Mouse (Mus musculus) B cell, adult 2 months (primary cell): Measurements from ENCODE around the gene Taf11.

Experiments used
- DNase-seq, 2 experiments: peaks; one replicate each; pipeline ENCODE4 v3.0.0; 2022

The Taf11 gene

GRCm38 (mm10) chr17:27909622-27910500, at the start of gene Taf11:
Gene Taf11 (minus strand): TSS chr17:27909844.
- DNase-seq: no peak

DNA sequence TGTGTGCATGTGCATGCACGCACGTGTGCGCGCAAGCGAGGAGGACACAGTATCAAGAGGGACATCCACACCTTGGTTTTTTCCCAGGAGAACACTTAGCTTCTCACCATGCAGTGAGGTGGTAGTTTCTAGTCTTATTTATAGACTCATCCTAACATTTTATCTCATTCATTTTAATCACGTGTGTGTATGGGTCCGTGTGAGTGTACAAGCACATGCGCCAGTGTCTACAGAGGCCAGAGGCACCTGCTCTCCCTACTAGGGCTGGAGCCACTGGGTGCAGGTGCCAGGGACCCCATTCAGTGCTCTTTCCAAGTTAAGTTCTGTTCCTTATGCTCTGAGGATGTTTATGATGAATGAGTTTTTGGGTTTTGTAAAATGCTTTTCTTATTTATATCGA, 48.0 kb upstream of the Taf11 start:
- DNase-seq: no peak

- no peak for DNase-seq
Observed at GRCm38 (mm10) chr17:27954629-27955402, 45.2 kb upstream of the Taf11 start.

GRCm38 (mm10) chr17:27953136-27953535, 43.5 kb upstream of the Taf11 start:
- DNase-seq: no peak

DNA sequence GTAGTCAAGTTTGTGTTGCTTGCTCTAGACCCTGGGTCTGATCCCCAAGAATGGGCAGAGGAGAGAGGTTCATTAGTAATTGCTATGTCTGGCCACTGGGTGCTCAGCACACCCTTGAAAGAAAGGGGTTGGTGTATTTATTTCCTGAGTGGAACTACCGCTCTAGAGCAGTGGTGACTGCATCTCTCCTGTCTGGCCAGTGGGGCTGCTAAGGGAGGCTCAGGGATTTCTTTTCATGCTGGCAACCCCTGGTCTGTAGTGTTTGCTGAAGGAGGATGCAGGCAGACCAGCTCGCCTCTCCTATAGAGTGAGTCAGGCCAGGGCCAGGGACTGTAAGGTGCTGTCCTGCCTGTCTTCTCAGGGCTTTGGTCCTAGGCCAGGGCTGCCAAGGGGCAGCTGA, 37.5 kb upstream of the Taf11 start:
- no peak for DNase-seq

- DNase-seq: no peak
Observed at GRCm38 (mm10) chr17:27946371-27946770, 36.7 kb upstream of the Taf11 start.

GRCm38 (mm10) chr17:27945546-27946216, 36.0 kb upstream of the Taf11 start:
- no peak for DNase-seq

GRCm38 (mm10) chr17:27942131-27942530, 32.5 kb upstream of the Taf11 start:
- DNase-seq: no peak

GRCm38 (mm10) chr17:27941698-27942097, 32.1 kb upstream of the Taf11 start:
- no peak for DNase-seq

- no peak for DNase-seq
Observed at GRCm38 (mm10) chr17:27941178-27941577, 31.5 kb upstream of the Taf11 start.

DNA sequence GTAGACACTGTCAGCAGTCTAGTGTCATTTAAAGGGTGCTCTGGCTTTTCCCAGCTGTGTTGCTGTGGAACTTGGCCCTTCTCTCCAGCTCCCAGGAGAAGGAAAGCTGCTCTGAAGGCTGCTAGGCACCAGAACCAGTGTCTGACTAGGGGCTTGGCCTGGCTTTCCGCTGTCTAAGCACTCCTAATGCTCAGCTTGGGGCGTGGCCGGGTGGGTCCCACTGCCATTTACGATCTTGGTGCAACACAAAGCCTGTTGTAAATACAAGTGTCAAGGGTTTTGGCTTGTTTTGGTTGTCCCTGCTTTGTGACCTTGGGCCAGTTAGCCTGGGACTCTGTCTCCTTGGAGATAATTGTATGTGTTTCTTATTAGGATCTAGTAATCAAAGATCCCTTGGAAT, 30.7 kb upstream of the Taf11 start:
- DNase-seq: no peak

GRCm38 (mm10) chr17:27939028-27939427, 29.4 kb upstream of the Taf11 start:
- DNase-seq: no peak

DNA sequence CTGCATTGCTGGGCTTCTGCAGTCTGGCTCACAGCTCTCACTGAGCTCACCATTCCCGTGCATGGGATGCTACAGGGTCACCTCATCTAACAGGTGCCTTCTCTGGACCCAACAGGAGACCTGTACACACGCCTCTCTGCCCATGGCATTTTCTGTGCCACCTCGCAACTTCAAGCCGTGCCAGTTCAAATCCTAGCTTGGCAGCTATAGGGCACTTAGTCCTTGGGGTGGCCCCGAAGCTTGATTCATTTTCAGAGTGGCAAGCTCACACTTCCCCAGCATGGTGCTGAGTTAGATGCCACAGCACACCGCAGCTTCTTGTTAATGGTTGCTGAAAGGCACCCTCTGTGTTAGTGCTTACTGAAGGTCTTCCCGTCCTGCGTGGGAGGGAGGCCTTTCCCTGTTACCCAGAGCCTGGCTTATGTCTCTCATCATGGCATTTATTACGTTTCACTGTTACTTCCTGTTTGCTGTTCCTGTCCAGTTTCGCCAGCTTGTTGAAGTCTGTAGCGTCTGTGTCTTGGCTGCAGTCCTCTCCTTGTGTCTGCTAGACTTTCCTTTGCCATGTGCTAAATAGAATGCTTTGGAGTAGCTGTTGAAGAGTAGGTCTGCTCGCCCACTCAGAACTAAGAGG, 28.6 kb upstream of the Taf11 start:
- DNase-seq: no peak

DNA sequence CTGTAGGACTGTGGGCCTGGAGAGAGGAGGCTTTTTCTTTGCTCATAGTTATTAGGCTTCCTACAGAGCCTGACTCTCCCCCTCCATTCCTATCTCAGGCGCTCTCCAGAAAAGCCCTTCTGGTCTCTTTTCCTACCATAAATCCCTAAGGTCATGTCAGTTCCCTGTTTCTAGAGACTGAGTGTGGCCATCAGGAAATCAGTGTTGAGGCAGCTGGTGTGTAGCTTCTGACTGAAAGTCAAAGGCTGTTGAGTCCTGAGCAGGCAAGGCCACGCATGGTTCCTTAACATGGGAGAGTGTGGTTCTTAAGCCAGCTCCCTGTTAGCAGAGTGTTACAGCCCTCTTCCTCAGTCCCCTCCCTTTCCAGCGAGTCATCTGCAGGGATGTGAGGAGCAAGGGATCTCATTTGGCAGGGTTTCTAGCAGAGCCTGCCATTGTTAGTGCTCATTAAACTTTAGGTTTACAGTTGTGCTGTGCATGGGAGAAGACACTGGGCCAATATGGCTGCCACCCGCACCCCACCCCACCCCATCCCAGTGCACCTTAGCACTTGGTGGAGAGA, 27.5 kb upstream of the Taf11 start:
- DNase-seq: no peak

DNA sequence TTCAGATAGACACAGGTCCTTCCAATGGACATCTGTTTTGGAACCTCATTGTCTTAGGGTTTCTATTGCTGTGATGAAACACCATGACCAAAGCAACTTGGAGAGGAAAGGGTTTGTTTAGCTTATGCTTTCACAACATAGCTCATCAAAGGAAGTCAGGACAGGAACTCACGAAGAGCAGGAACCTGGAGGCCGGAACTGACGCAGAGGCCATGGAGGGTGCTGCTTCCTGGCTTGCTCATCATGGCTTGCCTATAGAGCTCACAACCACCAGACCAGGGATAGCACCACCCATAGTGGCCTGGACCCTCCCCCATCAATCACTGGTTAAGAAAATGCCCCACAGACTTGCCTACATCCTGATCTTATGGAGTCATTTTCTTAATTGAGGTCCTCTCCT, 25.4 kb upstream of the Taf11 start:
- no peak for DNase-seq

DNA sequence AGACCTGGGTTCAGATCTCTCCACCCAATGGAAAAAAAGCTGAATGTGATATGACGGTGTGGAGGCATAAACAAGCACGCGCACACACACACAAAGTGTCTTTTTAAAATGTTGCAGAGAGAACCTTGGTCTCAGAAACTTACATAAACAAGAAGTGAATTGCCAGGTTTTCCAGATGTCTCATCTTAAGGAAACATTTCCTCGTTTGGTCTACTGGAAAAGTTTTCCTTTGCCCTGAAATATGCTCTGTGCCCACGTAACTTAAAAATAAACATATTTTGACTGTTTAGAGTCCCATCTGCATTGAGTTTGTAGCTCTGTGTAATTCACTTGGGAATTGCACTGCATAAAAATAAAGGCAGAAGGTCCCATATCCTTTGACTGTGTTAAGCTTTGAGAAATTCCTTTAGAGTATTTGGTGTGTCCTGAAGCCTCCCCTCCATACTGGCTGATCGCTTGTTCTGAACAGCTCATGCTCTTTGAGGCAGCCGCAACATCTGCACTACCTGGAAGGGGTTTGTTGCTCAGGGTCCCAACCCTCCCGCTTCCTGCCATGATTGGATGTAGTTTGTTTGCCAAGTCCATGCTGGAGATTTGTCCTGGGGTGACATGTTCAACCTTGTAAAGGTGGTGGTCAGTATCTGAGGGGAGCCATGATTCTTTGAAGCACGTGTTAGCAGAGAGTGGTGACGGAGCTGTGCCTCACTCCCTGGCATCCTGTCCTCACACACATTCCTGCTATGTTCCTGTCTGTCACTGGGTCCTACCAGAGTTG, 24.7 kb upstream of the Taf11 start:
- DNase-seq: no peak

GRCm38 (mm10) chr17:27931826-27932225, 22.2 kb upstream of the Taf11 start:
- no peak for DNase-seq

DNA sequence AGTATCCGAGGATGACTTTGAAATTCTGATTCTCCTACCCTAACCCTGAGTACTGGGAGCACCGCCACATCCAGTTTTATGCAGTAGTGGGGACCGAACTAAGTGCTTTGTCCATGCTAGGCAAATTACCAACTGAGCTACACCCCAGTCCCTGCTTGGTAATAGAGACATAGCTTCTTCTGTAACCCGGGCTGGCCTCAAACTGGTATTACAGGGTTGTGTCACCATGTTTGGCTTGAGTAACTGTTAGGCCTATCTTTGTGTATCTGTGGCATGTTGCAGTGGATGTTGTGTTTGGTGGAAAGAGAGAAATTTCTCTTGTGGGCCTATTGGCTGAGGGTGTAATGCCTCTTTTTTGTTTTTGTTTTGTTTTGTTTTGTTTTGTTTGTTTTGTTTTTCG, 20.6 kb upstream of the Taf11 start:
- no peak for DNase-seq

DNA sequence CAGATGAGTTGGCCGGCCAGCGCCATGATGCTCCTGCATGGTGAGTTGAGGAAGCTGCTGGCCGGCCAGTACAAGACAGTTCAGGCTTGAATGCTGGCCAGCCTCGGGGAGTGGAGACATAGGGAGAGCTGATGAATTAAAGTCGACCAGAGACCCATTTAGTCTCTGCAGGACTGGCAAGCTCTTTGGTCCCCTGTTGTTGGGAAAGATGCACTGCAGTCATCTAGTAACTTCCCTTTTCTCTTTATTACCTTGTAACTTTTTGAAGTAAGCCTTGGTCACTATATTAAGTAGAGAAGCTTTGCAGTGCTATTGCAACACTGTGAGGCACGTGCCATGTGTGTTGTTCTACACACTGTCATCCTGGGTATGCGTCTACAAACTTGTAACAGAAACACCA, 15.9 kb upstream of the Taf11 start:
- DNase-seq: no peak

DNA sequence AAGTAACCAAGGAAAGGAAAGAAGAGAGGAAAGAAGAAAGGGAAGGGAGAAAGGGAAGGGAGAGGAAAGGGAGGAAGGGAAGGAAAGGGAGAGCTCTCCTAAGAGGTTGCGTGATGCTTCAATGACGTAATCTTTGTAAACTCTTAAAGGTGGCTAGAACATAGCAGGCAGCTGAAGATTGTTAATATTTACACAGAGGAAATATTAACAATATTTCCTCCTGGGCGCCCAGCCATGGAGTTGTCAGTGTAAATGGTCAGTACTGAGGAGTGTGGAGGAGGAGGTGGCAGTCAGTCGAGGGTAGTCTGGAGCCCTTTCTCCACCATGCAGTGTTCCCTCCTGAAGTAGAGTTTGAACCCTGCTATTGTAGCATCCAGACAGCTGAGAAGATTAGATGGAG, 15.4 kb upstream of the Taf11 start:
- DNase-seq: no peak

DNA sequence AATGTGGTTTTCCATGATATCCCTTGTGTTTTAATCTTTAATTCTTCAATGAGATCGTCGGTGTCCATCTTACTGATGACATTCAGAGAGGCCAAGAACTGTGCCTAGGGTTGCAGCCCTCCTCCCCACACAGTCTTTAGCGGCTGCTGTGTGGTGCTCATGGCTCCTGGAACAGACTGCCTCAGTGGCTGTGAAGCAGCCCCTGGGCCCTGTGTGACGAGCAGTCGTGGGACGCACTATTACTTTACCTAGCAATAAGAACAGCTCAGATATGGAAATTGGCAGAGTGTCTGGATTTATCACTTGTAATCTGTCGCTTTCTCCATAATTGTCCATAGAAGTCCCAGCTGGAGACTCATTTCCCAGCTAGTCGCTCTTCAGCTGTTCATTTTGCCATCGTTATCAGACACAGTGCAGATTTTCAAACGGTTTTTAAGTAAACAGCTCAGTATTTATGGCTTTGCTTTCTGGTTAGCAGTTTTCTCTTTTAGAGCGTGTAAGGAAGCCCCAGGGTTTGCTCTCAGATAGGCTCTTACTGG, 12.6 kb upstream of the Taf11 start:
- DNase-seq: no peak

- DNase-seq: no peak
Observed at GRCm38 (mm10) chr17:27920676-27921075, 11.0 kb upstream of the Taf11 start.
